Mouse (Mus musculus): ENCODE results near the gene Shisal1. TPM values are rescaled to one million over a fixed set of nuclear protein-coding genes. Genes with fewer than 3 reads are reported as not detected.

The Shisal1 gene
- polyA plus RNA-seq, 1 experiment from 2014 or later, result 1.3 TPM

DNA sequence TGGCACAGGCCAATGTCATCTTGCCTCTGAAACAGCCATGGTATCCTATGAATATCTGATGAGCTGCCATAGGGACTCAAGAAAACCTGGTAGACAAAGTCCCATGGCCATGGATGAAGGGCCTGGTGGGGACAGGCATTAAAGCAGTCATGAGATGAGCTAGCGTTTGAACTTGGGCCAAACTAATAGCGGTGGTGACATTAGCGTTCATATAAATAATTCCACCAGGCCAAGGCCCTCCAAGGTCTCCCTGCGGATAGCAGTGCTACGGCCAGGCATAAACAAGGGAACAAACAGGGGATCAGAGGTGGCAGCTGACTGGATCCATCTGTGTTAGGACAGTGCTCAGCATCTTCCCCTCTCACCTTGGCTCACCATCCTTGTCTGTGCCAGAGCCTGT lies 21.2 kb downstream of the Shisal1 start:
- no peak for ATAC-seq (ENCODE audit: insufficient number of reproducible peaks, insufficient read depth, low FRiP score, low TSS enrichment, low read depth)
- no peaks in the 10 kb centered on the region for H3K9me3 ChIP-seq
- no peak overlapping the region for H3K27ac ChIP-seq
- H3K36me3 ChIP-seq, result no peaks in the 10 kb centered on the region
- no peak overlapping the region for H3K9ac ChIP-seq (replicated peaks)
- H3K4me3 ChIP-seq (replicated peaks), result no peak overlapping the region
- peaks cover 18% of the 10 kb centered on the region; the same call in 1 of the 2 replicates for H3K27me3 ChIP-seq
- peaks cover 7% of the 10 kb centered on the region for H3K4me1 ChIP-seq (replicated peaks)
- WGBS, result 89% methylated on average over 5 of the region's 5 CpGs
- H3K4me2 ChIP-seq, result no peak overlapping the region

DNA sequence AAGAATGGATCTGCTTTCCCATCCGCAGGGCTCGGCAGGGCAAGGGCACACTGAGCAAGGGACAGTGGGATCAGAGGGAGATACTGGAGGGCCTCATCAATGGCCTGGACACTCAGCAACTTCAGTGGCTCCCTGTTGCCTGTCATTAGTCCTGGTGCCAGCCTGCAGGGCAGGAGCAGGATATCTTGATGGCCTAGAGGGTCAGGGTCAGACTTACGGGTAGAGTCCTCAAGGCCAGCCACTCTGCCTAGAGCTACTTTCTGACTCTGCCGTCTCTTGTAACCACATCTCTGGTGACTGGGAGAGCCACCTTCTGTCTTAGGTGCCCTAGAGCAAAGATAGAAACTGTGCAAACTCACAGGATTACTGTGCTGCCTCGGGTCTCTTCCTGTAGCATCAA lies 23.1 kb downstream of the Shisal1 start:
- Histone ChIP-seq H3K36me3 (no peaks in the 10 kb centered on the region), H3K4me3 (replicated peaks) (no peak overlapping the region), H3K27me3 (peaks cover 28% of the 10 kb centered on the region), H3K9ac (replicated peaks) (no peak overlapping the region), H3K27ac (no peak overlapping the region), H3K4me2 (no peak overlapping the region), H3K4me1 (replicated peaks) (peaks cover 7% of the 10 kb centered on the region), H3K9me3 (no peaks in the 10 kb centered on the region)
- 84% methylated on average over 5 of the region's 5 CpGs for WGBS
- no peak for ATAC-seq (ENCODE audit: insufficient number of reproducible peaks, insufficient read depth, low FRiP score, low TSS enrichment, low read depth)

DNA sequence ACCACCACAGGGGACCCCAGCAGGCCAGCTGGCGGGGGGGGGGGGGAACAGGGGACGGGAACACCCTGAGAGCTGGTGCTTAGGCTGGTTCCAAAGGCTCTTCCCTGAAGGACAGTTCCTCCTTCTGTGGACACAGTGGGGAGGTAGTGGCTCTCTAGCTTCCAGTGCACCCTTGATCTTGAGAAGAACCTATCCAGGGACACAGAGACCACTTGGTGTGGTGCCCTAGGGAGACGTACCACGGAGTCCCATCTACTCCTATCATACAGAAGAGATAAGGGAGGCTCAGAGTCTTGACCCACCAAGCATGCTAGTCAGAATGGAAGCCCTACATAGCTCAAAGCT lies 28.7 kb downstream of the Shisal1 start:
- Histone ChIP-seq H3K9ac (replicated peaks) (no peak overlapping the region), H3K4me1 (replicated peaks) (peaks cover 13% of the 10 kb centered on the region), H3K4me3 (replicated peaks) (no peak overlapping the region), H3K4me2 (no peak overlapping the region), H3K9me3 (no peaks in the 10 kb centered on the region), H3K27ac (no peak overlapping the region), H3K27me3 (peaks cover 24% of the 10 kb centered on the region), H3K36me3 (no peaks in the 10 kb centered on the region)
- ATAC-seq (ENCODE audit: insufficient number of reproducible peaks, insufficient read depth, low FRiP score, low TSS enrichment, low read depth), result no peak
- WGBS, result 60% methylated on average over 4 of the region's 4 CpGs

DNA sequence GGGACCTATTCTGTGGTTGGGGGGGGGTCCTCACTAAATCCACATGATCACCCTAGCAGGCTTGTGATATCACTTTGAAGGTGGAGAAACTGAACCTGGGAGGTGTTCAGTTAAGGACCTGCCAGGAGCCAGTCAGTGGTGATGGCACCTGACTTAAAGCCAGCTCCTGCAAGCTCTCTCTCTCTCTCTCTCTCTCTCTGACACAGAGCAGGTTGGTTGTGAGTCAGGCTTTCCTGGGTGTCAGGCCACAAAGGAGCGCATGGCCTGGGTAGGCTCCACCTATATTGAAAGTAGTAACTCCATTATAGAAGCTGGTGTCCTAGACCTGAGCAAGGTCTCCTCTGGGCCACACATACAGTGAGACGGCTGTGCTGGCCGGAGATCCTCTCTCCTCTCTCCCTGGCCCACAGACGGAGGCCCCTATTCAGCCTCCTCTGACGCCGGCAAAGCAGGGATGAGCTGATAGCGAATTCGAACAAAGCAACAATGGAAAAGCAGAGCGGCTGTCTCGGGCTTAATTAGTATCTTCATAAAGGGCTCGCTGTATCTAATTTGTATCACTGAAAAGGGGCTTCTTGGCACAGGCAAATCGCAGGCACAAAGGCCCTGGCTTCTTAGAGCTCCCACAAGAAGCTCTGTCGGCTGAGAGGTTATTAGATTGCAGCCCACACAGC lies 29.2 kb downstream of the Shisal1 start:
- no peak for ATAC-seq (ENCODE audit: insufficient number of reproducible peaks, insufficient read depth, low FRiP score, low TSS enrichment, low read depth)
- H3K4me1 ChIP-seq (replicated peaks), result peaks cover 15% of the 10 kb centered on the region
- no peak overlapping the region for H3K4me2 ChIP-seq
- 52% methylated on average over 13 of the region's 13 CpGs for WGBS
- peaks cover 24% of the 10 kb centered on the region for H3K27me3 ChIP-seq
- H3K36me3 ChIP-seq, result no peaks in the 10 kb centered on the region
- H3K9ac ChIP-seq (replicated peaks), result no peak overlapping the region
- H3K4me3 ChIP-seq (replicated peaks), result no peak overlapping the region
- H3K9me3 ChIP-seq, result no peaks in the 10 kb centered on the region
- no peak overlapping the region for H3K27ac ChIP-seq

DNA sequence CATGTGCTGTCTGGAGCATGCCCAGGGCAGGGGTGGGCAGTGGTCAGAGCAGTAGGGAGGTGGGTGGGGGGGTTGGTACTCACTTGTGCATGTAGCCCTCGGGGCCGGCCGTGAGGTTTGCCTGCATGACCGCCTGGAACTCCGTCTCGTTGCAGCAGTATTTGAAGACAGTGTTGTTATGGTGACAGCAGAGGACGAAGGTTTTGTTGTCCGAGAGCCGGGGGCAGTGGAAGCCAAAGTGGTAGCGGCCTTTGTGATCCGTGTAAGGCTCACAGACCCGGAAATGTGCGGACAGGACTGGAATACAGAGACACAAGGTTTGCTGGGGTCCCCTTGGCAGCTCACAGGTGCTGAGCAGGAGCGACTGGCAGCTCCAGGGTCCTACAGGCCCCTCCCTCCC lies 29.9 kb downstream of the Shisal1 start:
- H3K4me2 ChIP-seq, result no peak overlapping the region
- no peak for ATAC-seq (ENCODE audit: insufficient number of reproducible peaks, insufficient read depth, low FRiP score, low TSS enrichment, low read depth)
- H3K4me3 ChIP-seq (replicated peaks), result no peak overlapping the region
- peaks cover 20% of the 10 kb centered on the region for H3K4me1 ChIP-seq (replicated peaks)
- H3K9ac ChIP-seq (replicated peaks), result no peak overlapping the region
- H3K27ac ChIP-seq, result no peak overlapping the region
- WGBS, result 84% methylated on average over 14 of the region's 14 CpGs
- H3K9me3 ChIP-seq, result no peaks in the 10 kb centered on the region
- H3K27me3 ChIP-seq, result peaks cover 24% of the 10 kb centered on the region
- H3K36me3 ChIP-seq, result no peaks in the 10 kb centered on the region

DNA sequence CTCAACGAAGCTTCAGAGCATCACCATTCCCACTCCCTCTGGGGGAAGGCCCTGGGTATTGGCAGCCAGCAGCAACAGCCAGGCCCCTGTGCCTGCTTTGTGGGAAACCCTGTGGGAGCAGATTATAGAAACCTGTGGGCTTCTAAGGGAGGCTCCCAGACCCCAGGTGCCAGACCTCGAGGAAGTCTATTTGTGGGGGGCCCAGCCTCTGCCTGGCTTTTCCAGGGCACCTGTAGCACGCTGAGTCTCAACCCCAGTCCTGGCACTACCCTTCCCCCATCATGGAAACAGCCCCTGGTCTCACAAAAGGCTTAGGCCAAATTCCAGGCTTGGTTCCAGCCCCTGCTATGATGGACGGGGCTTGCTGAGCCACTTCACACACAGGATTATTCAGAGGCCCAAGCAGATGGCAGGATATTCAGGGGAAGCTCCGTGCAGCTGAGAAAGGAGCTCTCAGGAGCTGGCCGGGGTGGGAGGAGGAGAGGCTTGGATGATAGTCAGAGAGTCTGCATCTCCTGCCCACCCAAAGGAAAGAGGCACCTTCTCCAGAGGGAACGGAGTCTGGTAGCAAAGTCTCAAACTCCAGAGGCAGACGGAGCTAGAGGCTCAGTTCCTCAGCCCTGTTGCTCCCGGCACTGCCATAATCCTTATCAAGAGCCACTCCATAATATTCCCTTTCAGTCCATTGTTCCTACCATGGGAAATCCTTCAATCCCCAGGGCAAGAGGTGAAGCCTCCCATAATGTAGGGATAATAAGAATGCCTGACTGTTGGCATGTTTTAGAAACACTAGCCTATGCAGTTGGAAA lies 32.7 kb downstream of the Shisal1 start:
- peaks cover 28% of the 10 kb centered on the region for H3K4me1 ChIP-seq (replicated peaks)
- H3K9me3 ChIP-seq, result no peaks in the 10 kb centered on the region
- 44% methylated on average over 9 of the region's 9 CpGs for WGBS
- no peaks in the 10 kb centered on the region for H3K36me3 ChIP-seq
- no peak for ATAC-seq (ENCODE audit: insufficient number of reproducible peaks, insufficient read depth, low FRiP score, low TSS enrichment, low read depth)
- peaks cover 2% of the 10 kb centered on the region; the same call in 1 of the 2 replicates for H3K27me3 ChIP-seq
- no peak overlapping the region for H3K4me2 ChIP-seq
- no peak overlapping the region for H3K4me3 ChIP-seq (replicated peaks)
- H3K9ac ChIP-seq (replicated peaks), result no peak overlapping the region
- H3K27ac ChIP-seq, result no peak overlapping the region

DNA sequence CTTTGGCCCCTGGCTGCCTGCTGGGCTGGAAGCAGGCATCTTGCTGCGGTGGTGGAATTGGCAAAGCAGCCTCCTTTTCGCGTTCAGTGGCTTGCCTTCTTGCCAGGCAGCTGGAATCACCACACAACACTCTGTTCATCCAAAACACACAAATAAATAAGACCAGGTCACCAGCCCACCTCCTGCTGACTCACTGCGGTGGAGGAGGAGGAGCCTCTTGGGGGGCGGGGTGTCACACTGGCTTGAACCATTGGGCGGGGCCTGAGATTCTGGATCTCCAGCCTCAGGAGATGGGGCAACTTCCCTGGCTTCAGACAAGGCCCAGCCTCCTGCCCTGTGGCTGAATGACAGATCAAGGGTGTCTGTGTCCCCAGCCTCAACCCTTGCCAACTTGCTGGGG lies 34.5 kb downstream of the Shisal1 start:
- Histone ChIP-seq H3K27ac (no peak overlapping the region), H3K4me3 (replicated peaks) (no peak overlapping the region), H3K4me1 (replicated peaks) (peaks cover 40% of the 10 kb centered on the region), H3K4me2 (no peak overlapping the region), H3K9me3 (no peaks in the 10 kb centered on the region), H3K36me3 (no peaks in the 10 kb centered on the region), H3K27me3 (no peaks in the 10 kb centered on the region; the same call in none of the 2 replicates), H3K9ac (replicated peaks) (no peak overlapping the region)
- ATAC-seq (ENCODE audit: insufficient number of reproducible peaks, insufficient read depth, low FRiP score, low TSS enrichment, low read depth), result no peak
- WGBS, result 7% methylated on average over 6 of the region's 6 CpGs

DNA sequence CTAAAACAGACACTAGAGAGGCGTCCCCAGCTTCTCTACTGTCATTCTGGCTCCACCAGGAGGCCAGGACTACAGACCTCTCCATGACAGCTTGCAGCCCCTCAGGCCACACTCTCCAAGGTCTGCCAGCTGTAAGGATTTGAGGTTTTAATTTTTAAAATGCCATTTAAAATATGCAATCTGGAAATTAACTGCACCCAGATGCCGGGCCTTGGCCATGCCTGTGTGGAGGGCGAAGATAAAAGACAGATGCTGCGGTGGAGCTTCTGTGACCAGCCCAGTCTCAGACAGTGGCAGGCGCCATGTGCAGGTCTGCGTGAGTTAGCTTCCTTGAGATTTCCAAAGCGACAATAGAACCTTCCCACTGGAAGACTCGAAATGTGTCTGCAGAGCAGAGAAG lies 36.8 kb downstream of the Shisal1 start:
- Histone ChIP-seq H3K27ac (peak overlapping the region; percentile 60), H3K27me3 (peaks cover 2% of the 10 kb centered on the region), H3K9me3 (no peaks in the 10 kb centered on the region), H3K4me2 (no peak overlapping the region), H3K36me3 (no peaks in the 10 kb centered on the region), H3K4me3 (replicated peaks) (no peak overlapping the region), H3K4me1 (replicated peaks) (peaks cover 40% of the 10 kb centered on the region), H3K9ac (replicated peaks) (no peak overlapping the region)
- WGBS, result 37% methylated on average over 8 of the region's 8 CpGs
- no peak; the same call in 1 of the 2 replicates for ATAC-seq (ENCODE audit: insufficient number of reproducible peaks, insufficient read depth, low FRiP score, low TSS enrichment, low read depth)

DNA sequence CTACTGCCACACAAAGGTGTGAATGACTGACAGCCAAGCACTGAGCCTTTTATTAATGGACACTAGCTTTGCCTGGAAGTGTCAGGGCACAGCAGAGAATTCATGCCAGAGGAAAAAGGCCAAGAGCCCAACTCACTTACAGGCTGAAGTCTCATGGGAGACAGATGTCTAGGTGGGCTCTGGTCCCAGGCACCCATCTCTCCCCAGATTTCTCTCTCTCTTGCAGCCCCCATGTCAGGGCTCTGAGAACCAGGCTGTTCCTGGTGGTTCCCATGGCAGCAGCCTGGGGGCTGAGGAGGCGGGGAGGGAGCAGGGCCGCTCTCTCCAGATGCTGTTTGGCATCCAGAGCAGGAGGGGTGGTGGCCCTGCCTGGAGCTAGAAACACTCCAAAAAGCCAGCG lies 38.3 kb downstream of the Shisal1 start:
- 0 out of 2 replicates have a peak overlapping the region, but pooled peaks have one; percentile 1 for H3K27ac ChIP-seq

DNA sequence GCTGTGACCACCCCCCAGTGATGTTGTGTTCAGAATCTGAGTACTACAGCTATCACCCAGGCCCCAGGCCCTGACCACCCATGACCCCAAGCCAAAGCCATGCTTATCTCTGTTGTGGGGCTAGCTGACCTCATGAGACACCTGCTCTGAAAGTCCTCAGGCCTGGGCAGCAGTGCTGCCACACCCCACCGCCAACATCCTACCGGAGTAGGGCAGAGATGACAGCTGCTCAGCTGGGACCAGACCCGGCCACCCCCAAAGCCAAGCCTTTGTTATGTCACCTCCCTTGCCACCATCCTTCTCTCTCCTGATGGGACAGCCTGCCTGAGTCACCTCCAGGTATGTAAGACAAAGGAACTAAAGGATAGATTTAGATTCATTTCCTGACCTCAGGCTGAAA lies 41.1 kb downstream of the Shisal1 start:
- no peaks in the 10 kb centered on the region for H3K9me3 ChIP-seq
- no peak overlapping the region for H3K9ac ChIP-seq (replicated peaks)
- 89% methylated on average over 3 of the region's 3 CpGs for WGBS
- H3K4me2 ChIP-seq, result no peak overlapping the region
- H3K36me3 ChIP-seq, result no peaks in the 10 kb centered on the region
- no peak overlapping the region for H3K27ac ChIP-seq
- H3K4me1 ChIP-seq (replicated peaks), result peaks cover 24% of the 10 kb centered on the region
- H3K27me3 ChIP-seq, result peaks cover 2% of the 10 kb centered on the region
- H3K4me3 ChIP-seq (replicated peaks), result no peak overlapping the region
- no peak for ATAC-seq (ENCODE audit: insufficient number of reproducible peaks, insufficient read depth, low FRiP score, low TSS enrichment, low read depth)

More for the DNA sequence above, 38.3 kb downstream of the Shisal1 start:
- H3K4me3 ChIP-seq (replicated peaks), result no peak overlapping the region
- ATAC-seq (ENCODE audit: insufficient number of reproducible peaks, insufficient read depth, low FRiP score, low TSS enrichment, low read depth), result no peak
- H3K36me3 ChIP-seq, result no peaks in the 10 kb centered on the region
- no peak overlapping the region for H3K4me2 ChIP-seq
- WGBS, result 35% methylated on average over 3 of the region's 3 CpGs
- peaks cover 34% of the 10 kb centered on the region for H3K4me1 ChIP-seq (replicated peaks)
- H3K9me3 ChIP-seq, result no peaks in the 10 kb centered on the region
- H3K9ac ChIP-seq (replicated peaks), result no peak overlapping the region
- peaks cover 2% of the 10 kb centered on the region for H3K27me3 ChIP-seq

DNA sequence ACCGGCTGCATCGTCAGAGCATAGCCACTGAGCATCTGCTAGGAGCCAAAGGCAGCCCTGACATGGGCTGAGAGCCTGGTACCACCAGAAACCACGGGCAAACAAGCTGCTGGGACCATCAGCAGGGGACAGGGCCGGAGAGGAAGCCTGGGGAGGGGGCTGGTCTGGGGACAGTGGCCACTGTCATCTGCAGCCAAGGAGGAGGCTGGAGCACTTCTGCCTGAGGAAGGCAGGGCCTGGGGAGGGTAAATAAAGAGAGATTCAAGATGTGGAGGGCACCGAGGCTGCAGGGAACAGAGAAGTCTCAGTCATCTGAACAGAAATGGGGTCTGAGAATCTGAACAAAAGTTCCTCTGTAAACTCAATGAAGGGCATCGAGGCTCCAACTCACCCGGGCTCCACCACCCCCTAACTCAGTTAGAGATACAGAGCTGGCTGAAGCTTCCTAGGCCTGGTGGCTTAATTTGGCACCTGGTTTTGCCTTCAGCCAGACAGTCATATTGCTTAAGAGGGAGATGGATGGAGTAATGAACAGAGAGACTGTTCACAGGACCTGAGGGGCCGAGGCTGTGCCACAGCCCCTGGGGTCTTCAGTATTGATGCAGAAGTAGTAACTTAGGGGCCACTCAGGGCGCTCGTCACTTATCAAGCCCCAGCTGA lies 43.3 kb downstream of the Shisal1 start:
- 79% methylated on average over 10 of the region's 10 CpGs for WGBS
- peaks cover 2% of the 10 kb centered on the region; the same call in 1 of the 2 replicates for H3K27me3 ChIP-seq

More for the DNA sequence above, 43.3 kb downstream of the Shisal1 start:
- Histone ChIP-seq H3K27ac (no peak overlapping the region), H3K4me3 (replicated peaks) (no peak overlapping the region), H3K36me3 (no peaks in the 10 kb centered on the region), H3K4me1 (replicated peaks) (peaks cover 11% of the 10 kb centered on the region), H3K4me2 (no peak overlapping the region), H3K9me3 (no peaks in the 10 kb centered on the region), H3K9ac (replicated peaks) (no peak overlapping the region)
- ATAC-seq (ENCODE audit: insufficient number of reproducible peaks, insufficient read depth, low FRiP score, low TSS enrichment, low read depth), result no peak
